In the genomic region with DNA sequence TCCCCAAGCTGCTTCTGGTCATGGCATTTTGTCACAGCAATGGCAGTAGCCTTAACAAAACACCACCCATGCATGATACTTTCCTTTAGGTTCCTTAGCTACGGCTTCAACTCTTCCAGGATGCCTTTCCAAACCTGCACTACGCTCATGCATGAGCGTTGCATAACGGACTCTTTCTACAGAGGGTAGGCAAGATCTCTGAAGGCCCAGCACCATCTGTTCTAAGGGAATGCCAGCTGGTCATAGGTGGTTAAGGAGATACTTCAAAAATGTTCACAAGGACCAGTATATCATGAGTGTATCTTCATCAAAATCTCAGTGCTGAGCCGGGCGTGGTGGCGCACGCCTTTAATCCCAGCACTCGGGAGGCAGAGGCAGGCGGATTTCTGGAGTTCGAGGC, we compare ENCODE assay signal across 10 mouse cellular contexts. TPM values are rescaled to one million over a fixed set of nuclear protein-coding genes. Genes with fewer than 3 reads are reported as not detected.
"Had no signal": no experiment of that assay in that cellular context is flagged by ENCODE, and none has a peak within 500 bp of the region (broad histone marks: within the 10 kb centered on the region; RNA-seq: fewer than 3 reads in every experiment).

No protein-coding gene starts in this region.

- DNase-seq: kidney, adult 2 months; kidney, postnatal 25 days; layer of hippocampus, postnatal 36 days; left cerebral cortex, postnatal 4 days; liver, postnatal 0 days; lung, embryonic 14.5 days; retina, postnatal 1 day; thymus, postnatal 25 days had no signal

RNA-seq across cellular contexts. Expression of gene Arhgef25, which starts 26.6 kb away (rescaled TPM):
- total RNA-seq: monocyte, adult 5-6 weeks; neutrophil, adult 5-6 weeks had no signal

RNA-seq across cellular contexts. Expression of gene Kif5a, which starts 46.7 kb away (rescaled TPM):
- total RNA-seq: neutrophil, adult 5-6 weeks had no signal
